Comparison of ENCODE assay signal across 25 mouse cellular contexts in the genomic region with DNA sequence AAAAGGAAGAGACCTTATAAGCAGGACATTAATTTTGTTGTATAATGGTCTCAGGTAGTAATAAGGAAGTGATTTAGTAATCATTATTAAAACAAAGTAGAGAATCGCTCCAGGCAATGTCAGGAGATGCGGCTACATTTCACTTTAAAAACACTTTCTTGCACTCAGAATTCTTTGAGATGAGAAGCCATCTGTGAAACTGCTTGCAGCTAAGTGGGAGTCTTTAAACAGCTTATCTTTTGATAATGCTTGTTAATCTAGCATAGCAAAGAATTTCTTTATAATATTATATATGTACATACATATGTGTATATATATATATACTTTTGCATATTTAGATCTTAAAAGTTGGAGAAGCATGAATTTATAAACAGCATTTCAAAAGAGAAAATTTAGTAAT.
"Had no signal": no experiment of that assay in that cellular context is flagged by ENCODE, and none has a peak within 500 bp of the region (broad histone marks: within the 10 kb centered on the region; RNA-seq: fewer than 3 reads in every experiment).

No protein-coding gene starts in this region.

- H3K27ac ChIP-seq: gastrocnemius, adult 2 months; heart, embryonic 10.5 days; hindbrain, embryonic 10.5 days; hindbrain, embryonic 12.5 days; hindbrain, embryonic 14.5 days; intestine, embryonic 15.5 days; layer of hippocampus, adult 2 months; limb, embryonic 10.5 days; limb, embryonic 12.5 days; liver, embryonic 13.5 days had no signal

- H3K9ac ChIP-seq: heart, embryonic 12.5 days; hindbrain, embryonic 12.5 days; hindbrain, embryonic 14.5 days; intestine, embryonic 15.5 days; limb, embryonic 12.5 days; liver, embryonic 13.5 days had no signal

- H3K4me2 ChIP-seq: heart, embryonic 12.5 days; hindbrain, embryonic 12.5 days; hindbrain, embryonic 14.5 days; intestine, embryonic 15.5 days; limb, embryonic 12.5 days; liver, embryonic 11.5 days; liver, embryonic 13.5 days had no signal

- ATAC-seq: inflammation-experienced regulatory T-cells, adult 6 months; intestine, embryonic 15.5 days; intestine, postnatal 0 days had no signal

- H3K4me1 ChIP-seq: heart, embryonic 10.5 days; heart, embryonic 12.5 days; intestine, embryonic 15.5 days; limb, embryonic 10.5 days; limb, embryonic 12.5 days; liver, embryonic 13.5 days had no signal

- H3K9me3 ChIP-seq: heart, embryonic 10.5 days; heart, embryonic 12.5 days; hindbrain, embryonic 10.5 days; hindbrain, embryonic 12.5 days; intestine, embryonic 15.5 days; limb, embryonic 10.5 days; limb, embryonic 12.5 days; liver, embryonic 13.5 days had no signal

- H3K27me3 ChIP-seq: heart, embryonic 12.5 days; hindbrain, embryonic 12.5 days; intestine, embryonic 15.5 days; limb, embryonic 12.5 days; liver, embryonic 13.5 days had no signal

- DNase-seq: gastrocnemius, adult 2 months; gastrocnemius, postnatal 10 days; gastrocnemius, postnatal 25 days; heart, adult 18-20 months; heart, postnatal 10 days; heart, postnatal 4 days; kidney, adult 18-20 months; kidney, adult 8-10 months; kidney, postnatal 10 days; kidney, postnatal 25 days; kidney, postnatal 4 days; liver; liver, embryonic 13.5 days had no signal

- H3K4me3 ChIP-seq: gastrocnemius, adult 2 months; heart, embryonic 10.5 days; heart, embryonic 12.5 days; hindbrain, embryonic 10.5 days; hindbrain, embryonic 12.5 days; intestine, embryonic 15.5 days; layer of hippocampus, adult 2 months; limb, embryonic 10.5 days; limb, embryonic 12.5 days; liver, embryonic 13.5 days had no signal

- H3K36me3 ChIP-seq: heart, embryonic 10.5 days; heart, embryonic 12.5 days; hindbrain, embryonic 10.5 days; hindbrain, embryonic 12.5 days; intestine, embryonic 15.5 days; limb, embryonic 10.5 days; limb, embryonic 12.5 days; liver, embryonic 13.5 days had no signal
